Mouse (Mus musculus) adrenal gland, postnatal 36 days (tissue): ENCODE results near the gene Vmn1r11. TPM values are rescaled to one million over a fixed set of nuclear protein-coding genes. Genes with fewer than 3 reads are reported as not detected.

Source experiments
- DNase-seq, 2 experiments: peaks; one replicate each; pipeline ENCODE4 v3.0.0; 2021; ENCODE audit warnings: mixed read lengths in 1 of 2
- long read RNA-seq, 2 experiments: library from polyadenylated mRNA; stranded (forward); transcript quantifications; one replicate each; pipeline ENCODE4 v2.0.0; 2021; ENCODE audit warnings: borderline sequencing depth in 2 of 2
- total RNA-seq, 2 experiments: library from RNA; stranded (reverse); gene quantifications; 2 replicates each; pipeline ENCODE4 v1.2.3; 2021

The Vmn1r11 gene
- total RNA-seq, result not detected
- long read RNA-seq, experiment 1, result 0 reads
- long read RNA-seq, experiment 2, result 0 reads

GRCm38 (mm10) chr6:57133155-57133554, at the start of gene Vmn1r11:
TSS of gene Vmn1r11 (plus strand) at chr6:57133455.
- DNase-seq, result no peak

DNA sequence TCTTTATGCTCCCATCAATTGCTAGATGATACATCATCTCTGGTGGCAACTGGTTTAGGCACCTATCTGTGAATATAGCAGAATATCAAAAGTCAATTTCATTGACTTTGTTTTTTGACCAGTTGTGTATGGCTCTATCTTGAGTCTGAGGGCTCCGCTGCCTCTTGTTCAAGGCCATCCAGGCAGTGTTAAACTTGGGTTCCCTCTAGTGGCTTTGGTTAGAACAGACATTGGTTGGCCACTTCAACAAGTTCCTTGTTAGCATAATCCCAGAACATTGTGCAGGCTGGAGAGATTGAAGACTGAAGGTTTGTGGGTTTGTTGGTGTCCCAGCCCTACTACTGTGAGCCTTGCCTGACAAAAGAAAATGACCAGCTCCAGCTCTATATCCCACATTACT, 26.9 kb upstream of the Vmn1r11 start:
- no peak for DNase-seq

GRCm38 (mm10) chr6:57109154-57109553, 24.1 kb upstream of the Vmn1r11 start, which contains the start of gene Vmn1r10:
TSS of gene Vmn1r10 (plus strand) at chr6:57109454.
- no peak for DNase-seq

DNA sequence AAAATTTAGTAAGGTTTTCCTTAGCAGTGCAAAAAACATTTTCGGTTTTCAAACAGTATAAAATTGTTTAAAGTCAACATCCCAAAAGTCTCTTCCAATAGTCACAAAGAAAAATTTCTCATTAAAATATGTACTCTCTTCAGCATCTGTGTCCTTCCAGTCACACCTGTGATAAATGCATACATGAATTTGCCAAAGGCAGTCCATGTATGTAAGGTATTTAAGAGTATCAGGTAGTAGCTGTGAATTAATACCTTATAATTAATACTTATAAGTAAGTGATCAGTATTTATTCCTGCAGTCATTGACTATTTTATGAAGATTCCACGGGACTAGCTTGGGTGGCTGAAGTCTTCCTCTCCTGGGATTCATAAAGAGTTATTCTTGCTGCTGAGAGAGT, 23.4 kb downstream of the Vmn1r11 start, which contains the start of gene Vmn1r12:
Gene Vmn1r12, plus strand, starts transcription at position 301 of the 400 bp plus-strand sequence.
- no peak for DNase-seq

Other genes with a start within 250 kb of the Vmn1r11 start
- 10 to 100 TPM; 23.8 to 24.1 TPM for gene Nt5c3, start 209.5 kb upstream of the Vmn1r11 start, total RNA-seq
- gene Vmn1r4, start 209.4 kb upstream of the Vmn1r11 start, total RNA-seq, result under 1 TPM; 0.20 to 0.40 TPM
- gene Vmn1r5, start 163.2 kb upstream of the Vmn1r11 start, total RNA-seq, result not detected
- not detected for gene Vmn1r6, start 136.2 kb upstream of the Vmn1r11 start, total RNA-seq
- gene Vmn1r7, start 108.1 kb upstream of the Vmn1r11 start, total RNA-seq, result not detected
- not detected for gene Vmn1r8, start 101.2 kb upstream of the Vmn1r11 start, total RNA-seq
- gene Vmn1r9, start 66.7 kb upstream of the Vmn1r11 start, total RNA-seq, result not detected
- not detected for gene Vmn1r10, start 24.0 kb upstream of the Vmn1r11 start, total RNA-seq
- gene Vmn1r12, start 23.5 kb downstream of the Vmn1r11 start, total RNA-seq, result not detected
- gene Vmn1r13, start 69.8 kb downstream of the Vmn1r11 start, total RNA-seq, result not detected
- not detected for gene Vmn1r14, start 98.2 kb downstream of the Vmn1r11 start, total RNA-seq
- gene Vmn1r15, start 124.5 kb downstream of the Vmn1r11 start, total RNA-seq, result not detected
- gene Vmn1r16, start 196.0 kb downstream of the Vmn1r11 start, total RNA-seq, result not detected
- not detected for gene Vmn1r17, start 230.3 kb downstream of the Vmn1r11 start, total RNA-seq